Mouse (Mus musculus) layer of hippocampus, adult 9-11 months (tissue): ENCODE measurements at regions not wholly inside any gene's neighbourhood (a gene's known extent, or its start where the extent isn't known, plus 50 kb on each side); places are given as distances from the start of the nearest gene placed in this dataset.
"Not testable (repeated sequence)": the region's sequence is repeated elsewhere in the genome, so short reads cannot be mapped to it uniquely, and the experiment has no call there.

ENCODE experiments used
- DNase-seq: peaks from one replicate; pipeline ENCODE4 v3.0.0; 2022

DNA sequence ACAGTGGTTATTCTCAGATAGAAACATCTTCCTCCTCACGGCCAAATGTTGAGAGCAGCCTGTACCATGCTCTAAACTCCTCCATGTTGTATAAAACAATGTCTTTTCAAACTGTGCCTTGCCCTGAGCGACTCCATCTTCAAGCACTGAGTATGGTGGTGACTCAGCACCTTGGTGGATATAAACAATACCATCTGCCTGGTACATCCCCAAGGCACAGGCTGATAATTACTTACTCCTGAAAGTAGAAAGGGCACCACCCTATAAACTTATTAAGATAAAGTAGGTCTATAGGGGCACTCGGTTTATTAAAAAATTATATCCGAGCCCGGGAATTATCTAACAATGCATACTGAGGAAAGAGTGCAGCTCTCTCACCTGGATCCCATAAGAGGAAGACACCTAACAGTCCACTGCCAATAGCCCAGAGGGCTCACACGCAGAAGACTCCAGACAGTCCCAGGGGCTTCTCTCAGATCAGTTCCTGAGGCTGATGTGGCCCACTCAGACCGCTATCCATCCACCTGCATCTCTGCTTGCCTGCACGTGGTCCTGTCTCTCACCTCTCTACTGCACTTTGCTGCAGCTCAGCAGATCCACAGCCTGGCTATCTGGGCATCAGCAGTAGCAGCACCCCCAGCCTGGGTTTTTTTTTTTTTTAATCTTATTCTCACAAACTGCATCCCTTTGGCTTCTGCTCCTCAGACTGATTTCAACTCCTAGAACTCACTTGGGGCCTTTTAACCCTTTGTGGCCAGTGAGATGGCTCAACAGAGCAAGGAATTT is 109.7 kb upstream of the Dlg1 start:
- no peak for DNase-seq

DNA sequence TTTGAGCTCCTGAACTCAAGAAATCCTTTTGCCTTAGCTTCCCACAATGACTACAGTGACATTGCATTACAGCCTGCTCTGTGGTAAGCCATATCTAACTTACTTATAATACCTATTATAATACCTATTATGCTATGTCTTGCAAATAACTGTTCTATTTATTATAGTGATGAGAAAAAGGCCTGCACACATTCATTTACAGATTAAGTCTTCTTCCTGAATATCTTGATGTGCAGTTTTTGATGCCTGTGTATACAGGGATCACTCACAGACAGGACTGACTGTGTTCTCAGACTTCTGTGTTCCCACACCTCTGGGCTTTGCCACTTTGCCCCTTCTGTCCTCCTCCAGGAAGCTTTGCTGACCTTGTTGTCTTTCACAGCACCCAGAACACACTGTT is 102.8 kb upstream of the Dlg1 start:
- no peak for DNase-seq

DNA sequence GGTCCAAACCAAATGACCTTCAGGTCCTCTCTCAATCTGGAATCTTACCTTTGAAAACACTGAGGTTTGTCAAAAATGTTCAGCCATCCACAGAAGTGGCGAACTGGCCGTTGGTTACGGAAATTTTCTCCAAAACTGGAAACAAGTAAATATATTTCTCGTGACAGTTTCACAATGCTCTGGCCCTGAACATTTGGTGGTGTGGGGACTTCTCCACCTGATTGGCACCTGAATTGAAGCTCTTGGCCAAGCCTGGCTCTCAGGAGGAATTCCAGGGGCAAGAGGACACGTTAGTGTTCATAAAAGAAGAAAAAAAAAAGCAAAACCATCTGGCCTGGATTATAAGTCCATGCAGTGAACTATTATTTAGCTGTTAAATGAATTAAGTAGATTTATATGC is 98.3 kb upstream of the Dlg1 start:
- no peak for DNase-seq

DNA sequence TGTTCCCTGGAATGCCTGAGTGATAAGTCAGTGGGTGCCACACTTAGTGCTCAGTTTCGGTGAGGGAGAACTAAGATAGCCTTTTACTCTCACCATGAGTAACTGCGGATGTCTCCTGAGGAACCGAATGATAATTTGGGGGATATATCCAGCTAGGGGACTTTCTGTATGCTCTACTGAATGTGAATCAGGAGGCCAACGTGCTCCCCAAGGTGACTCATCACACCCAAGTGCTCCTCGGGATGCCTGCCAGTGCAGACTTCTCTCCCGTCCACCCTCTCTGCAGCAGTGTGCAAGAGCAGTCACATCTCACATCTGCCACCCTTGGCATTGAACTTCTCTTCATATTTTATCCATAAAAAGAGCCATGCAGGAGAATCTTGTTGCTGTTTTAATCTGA is 94.9 kb upstream of the Dlg1 start:
- DNase-seq, result no peak

DNA sequence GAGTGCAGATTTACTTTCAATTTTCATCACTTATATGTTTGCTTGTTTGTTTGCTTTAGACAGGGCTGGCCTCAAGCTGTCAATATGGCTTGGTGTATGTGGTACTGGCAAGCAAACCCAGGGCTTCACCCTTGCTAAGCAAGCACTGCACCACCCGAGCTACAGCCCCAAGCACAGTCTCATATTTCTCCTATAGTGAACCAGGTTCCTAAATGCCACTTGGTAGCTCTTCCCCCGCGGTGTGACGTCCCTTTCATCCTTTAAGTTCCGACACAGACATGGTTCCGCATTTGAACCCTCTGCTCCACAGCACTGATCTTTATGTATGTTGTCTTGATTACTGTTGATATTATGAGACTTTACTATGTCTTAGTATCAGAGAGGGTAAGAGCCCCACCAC is 93.4 kb upstream of the Dlg1 start:
- no peak for DNase-seq

DNA sequence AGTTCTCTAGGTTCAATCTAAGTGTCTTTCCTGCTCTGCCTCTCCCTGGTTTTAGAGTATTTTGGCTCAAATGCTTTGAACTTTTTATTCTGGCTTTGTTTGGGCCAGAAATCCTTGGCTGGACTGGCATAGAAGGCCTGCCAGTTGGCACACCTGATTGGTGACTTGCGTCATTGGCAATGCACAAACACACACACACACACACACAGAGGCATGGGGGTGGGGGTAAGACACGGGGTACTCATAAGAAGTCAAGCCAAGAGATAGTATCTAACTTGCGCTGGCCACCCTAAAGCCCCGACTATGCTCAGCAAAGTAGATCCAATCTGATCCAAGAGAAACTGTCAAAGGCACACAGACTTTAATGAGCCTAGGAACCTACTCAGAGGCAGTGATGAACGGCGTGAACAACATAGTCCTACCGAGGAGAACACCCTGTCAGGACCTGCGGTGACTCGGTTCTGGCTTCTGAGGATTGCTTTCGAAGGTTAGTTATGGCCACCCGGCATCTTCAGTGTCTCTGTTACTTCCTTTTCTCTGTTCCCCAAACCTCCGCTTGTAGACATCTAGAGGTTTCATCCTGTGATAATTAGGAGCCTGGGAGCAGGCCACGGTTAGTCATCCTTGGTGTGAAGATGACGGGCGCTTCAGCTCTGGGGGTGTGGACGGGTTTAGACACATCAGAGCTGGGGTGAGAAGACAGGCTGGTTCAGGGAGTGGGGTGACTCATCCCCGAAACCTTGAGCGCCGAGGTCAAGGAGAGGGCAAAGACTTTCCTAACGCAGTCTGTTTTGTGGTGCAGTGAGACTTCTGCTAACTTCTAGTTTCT is 92.7 kb upstream of the Dlg1 start:
- no peak for DNase-seq

DNA sequence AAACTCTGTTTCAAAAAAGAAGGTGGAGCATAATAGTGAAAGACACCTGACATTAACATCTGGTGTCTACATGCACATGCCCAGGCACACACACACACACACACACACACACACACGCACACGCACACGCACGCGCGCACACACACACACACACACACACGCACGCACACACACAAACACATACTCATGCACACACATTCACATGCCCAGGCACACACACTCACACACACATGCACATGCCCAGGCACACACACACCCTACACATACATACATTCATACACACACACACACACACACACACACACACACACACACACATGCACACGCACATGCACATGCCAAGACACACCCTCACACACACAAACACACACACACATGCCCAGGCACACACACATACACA is 89.4 kb upstream of the Dlg1 start:
- DNase-seq, result not testable (repeated sequence)

DNA sequence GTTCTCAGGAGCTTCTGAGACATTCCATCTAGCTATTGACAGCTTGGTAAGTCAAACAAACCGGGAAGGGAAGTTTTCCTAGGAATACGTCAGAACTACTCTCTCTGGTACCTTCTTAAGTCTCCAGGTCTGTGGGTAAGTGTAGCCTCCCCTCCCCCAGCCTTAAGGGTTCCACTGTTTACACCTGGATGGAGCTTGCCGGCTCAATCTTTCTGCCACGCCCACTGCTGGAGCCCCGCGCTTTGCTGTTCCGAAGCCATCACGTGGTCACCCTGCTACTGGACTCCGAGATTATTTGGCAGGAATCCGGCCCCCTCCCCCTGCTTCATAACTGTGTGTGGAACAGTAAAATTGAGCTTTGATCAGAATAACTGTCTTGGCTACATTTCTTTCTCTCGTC is 87.6 kb upstream of the Dlg1 start:
- DNase-seq, result not testable (repeated sequence)

DNA sequence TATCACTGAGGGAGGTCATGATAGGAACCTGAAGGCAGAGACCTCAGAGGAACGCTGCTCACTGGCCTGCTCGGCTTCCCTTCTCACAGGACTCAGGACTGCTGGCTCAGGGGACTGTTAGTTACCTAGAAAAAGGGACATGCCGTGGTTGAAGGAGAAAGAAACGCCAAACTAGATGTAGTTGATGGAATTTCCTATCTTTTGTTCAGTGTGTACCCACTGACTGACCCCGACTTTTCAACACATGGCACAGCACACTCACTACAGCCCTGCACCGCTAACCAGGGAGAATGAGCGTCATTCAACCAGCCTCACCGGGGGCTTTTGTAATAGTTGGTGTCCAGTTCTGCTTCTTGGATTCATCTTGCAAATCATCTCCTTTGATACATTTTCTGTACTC is 86.8 kb upstream of the Dlg1 start:
- DNase-seq, result no peak

DNA sequence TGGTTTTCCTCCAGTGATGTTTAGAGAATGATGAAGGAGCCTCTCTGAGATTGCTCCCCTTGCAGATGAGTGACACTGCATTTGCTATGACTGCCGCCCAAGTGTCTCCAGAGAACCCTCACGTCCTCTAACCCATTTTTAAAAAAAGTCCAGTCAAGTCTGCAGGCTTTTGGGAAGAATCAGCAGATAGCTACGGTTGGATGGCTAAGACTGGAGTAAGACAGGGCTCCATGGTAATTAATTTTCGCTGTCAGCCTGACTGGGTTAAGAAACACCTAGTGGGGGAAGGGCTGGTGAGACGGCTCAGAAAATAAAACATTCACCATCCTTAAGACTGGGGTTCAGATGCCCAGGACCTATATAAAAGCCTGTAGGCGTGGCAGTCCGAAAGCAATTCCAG is 85.9 kb upstream of the Dlg1 start:
- no peak for DNase-seq

DNA sequence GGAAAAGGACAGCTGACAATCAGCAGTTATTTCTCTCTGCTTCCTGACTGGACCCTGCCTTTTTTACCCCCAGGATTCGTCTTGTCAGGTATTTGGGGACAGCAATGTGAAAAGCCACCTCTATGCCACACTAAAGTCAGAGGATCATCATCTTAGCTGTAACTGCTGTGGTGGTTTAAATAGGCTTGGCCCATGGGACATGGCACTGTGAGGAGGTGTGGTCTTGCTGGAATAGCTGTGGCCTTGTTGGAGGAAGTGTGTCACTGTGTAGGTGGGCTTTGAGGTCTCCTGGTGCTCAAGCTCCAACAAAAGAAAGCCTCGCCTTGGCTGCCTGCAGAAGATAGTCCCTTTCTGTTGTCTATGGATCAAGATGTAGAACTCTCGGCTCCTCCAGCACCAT is 83.9 kb upstream of the Dlg1 start:
- DNase-seq, result no peak

DNA sequence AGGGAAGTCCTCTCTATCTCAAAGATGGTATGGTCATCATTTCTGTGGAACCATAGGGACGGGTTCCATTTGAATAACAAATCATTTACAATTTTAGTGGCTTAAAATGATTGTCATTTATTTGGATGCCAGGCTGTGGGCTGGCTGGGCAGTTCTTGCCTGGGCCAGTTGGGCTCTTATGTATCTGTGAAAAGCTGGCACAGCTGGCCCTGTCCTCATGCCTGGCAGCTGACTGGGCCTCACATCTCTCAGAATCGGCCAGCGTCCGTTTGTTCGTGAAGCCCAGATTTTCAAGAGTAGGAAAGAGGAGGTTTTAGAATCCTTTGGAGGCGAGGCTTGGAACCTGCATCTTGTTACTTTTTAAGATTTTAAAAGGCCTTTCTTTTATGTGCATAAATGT is 82.5 kb upstream of the Dlg1 start:
- peak; percentile 52 for DNase-seq

DNA sequence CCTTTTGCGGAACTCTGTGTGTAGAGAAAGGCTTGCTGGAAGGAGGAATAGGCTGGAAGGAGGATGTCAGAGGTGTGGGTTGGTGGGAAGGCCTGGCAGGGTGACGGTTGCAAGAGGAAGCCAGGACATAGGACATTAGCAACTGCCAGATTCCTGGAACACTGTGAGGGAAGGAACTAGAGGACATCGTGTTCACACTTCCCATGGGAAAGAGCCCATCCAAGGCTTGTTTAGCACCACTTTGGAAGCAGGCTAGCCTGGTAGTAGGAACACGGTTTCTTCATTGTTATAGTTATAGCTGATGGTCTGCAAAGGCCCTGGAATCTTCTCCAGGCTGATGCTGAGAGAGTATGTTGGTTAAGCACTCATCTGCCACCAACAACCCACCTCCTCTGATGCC is 80.4 kb upstream of the Dlg1 start:
- no peak for DNase-seq

DNA sequence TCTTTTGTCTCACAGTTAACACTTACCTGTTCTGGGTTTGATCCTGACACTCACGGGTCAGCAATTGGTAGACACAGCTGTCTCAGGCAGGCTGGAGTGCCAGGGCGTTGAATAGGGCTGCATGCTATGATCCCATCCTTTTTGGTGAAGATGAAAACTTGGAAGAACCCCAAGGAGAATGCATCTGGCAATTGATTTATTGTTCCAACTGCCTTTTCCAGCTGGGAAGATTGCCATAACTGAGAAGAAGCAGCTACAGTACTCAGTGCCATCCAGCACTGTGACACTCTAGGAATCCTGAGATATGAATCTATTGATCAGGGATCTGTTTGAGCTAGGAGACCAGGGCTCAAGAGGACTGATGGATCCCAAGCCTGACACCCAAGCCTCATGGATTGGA is 79.6 kb upstream of the Dlg1 start:
- no peak for DNase-seq

DNA sequence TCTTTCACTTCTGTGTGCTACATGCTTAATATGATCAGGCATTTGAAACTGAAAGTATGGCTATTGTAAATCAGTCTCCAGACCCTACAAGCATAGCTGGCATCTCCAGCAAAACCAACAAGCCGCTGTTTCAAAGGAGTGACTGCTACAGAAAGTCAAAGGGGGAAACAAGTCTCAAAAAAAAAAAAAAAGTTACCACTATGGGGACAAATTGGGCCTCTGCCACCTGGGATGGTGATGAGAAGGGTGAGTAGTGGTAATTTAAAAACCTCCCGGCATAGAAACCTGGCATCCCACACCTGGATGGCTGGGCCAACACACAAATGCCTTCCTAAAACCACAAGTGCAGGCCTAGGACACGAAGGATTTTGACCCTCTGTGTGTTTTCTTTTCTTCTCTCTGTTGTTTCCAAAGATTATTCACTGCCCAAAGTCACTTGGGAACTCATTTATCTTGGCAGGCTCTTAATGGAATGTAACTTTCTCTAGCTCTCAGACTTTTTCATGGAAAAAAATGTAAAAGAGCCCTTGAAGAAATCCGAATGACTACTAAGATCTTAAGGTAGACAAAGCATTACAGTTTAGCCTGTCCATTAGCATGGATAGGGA is 78.9 kb upstream of the Dlg1 start:
- DNase-seq, result no peak

DNA sequence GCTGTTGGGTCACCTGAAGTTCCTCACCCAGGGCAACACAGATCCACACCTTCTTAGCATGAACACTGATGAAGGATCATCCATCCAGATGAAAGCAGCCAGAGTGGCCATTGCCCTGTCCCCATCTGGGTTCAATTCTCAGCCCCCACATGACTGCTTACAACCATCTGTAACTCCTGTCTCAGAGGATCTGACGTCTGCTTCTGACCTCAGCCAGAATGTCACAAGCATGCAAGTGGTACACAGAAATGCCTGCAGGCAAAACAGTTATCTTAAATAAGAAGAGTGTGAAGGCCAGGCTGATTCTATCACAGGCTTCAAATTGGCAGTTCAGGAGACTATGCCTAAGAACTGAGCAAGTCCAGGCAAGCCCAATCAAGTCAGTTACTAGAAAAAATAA is 76.2 kb upstream of the Dlg1 start:
- DNase-seq, result no peak

DNA sequence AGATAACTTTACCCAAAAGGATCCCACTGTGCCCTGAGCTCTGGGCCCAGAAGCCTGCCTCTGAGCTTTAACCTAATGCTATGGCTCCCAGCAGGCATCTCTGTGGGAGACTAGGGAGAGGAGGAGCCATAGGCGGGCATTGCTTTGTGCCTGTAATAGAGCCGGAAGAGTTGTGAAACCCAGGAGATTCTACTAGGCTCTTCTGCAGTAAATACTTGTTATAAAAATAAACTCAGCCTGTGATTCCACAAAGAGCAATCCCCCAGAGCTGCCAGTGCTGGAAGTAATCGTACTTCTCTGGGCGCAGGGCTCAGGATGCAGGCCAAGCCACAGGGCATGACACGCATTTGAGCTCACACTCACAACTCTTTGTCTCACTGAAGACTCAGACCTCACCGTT is 73.7 kb upstream of the Dlg1 start:
- DNase-seq, result no peak

DNA sequence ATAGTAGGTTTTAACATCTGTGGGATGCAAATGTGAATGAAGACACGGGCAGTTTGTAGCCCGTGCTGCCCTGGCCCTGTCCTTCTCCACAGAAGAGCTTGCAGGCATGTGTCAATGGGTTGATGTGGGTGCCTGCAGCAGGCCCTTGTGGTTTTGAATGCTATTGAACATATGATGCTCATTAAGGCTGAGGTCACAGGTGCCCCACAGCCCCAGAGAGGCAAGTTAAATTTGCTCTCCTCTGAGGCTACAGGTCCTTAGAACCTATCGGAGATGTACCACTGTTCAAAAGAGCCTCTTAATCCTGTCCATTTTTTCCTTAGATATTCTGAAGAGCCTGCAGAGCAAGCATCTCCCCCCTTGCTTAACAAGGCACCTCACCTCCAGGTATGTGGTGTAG is 71.7 kb upstream of the Dlg1 start:
- no peak for DNase-seq

DNA sequence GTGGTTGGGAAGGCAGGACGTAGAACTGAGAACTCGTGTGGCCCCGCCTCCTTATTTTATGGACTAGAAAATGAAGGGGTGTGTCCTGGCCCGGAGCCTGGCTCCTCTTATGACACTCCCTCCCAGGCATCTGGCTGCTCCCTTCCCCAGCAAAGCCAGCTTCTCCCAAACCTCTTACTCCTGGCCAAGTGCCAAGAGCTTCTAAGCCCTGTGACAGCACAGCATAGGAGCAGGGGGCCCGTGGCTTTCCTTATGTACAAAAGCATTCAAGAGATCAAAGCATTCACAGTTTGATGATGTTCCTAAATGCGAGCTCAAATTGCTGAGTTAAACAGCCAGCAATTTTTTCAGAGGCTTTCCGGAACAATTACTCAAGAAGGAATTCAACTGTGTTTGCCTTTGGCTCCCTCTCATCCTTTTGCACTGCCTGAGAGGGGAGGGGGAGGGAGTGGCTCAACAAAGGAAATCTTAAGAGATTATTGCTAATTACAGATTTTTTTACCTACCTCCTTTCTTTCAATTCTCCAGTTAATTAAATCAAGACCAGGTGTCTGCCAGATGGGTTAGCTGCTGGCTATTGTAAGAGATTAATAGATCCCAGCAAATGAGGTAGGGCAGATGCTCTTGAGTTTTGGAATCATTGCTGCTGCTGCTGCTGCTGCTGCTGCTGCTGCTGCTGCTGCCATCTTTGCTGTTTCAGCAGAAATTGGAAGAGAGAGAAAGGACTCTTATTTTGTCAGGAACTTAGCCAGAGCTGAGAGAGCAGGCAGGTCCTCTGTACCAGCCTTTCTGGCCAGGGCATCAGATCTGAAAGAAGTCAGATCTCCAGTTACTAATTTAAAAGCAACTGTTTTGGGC is 71.0 kb upstream of the Dlg1 start:
- DNase-seq, result peak; percentile 74

DNA sequence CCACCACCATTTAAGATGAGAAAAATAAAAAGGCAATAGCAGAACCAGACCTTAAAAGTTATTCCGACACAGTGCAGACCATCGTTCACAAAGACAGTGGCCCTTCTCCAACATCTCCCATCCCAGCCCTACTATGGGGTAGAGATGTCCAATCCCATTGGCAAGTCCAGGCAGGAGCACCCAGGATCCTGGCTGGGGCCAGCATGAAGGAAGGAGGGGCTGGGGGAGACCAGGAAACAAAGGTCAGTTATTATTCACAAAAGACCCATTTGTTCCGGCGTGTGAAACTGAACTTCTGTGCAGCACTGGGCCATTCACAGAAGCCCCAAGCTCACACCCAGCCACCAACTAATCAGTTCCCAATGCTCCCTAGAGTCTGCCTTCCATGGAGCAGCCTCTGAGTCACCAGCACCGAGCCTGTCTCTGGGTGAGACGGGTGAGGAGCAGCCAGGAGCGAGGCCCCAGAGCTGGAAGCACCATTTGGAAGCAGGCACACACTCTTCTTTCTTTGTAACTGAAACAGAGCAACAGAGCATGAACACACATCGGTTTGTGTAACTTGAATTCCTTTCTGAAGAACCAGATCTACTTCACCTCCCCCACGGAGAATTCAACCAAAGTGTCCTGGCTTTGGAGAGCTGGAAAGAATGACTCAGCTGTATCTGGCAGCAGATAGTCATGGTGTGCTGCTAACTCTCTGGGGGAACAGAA is 70.1 kb upstream of the Dlg1 start:
- DNase-seq, result peak; percentile 91

DNA sequence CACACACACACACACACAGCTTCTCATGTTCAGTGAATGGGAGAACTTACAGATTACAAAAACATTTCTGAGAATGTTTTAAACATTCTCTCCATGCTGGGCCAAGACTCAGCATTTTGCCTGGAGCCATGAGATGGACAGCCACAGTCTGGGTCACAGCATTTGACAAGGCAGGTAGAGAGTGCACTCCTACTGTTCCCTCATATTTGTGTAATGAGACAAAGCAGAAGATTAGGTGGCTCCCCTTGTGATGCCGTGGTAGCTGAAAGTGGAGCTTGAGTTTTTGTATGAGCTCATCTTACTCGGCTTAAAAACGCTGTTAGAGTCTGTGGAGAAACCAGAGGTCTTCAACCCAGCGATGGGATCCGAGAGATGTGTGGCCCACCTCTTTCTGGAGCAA is 65.3 kb upstream of the Dlg1 start:
- no peak for DNase-seq

DNA sequence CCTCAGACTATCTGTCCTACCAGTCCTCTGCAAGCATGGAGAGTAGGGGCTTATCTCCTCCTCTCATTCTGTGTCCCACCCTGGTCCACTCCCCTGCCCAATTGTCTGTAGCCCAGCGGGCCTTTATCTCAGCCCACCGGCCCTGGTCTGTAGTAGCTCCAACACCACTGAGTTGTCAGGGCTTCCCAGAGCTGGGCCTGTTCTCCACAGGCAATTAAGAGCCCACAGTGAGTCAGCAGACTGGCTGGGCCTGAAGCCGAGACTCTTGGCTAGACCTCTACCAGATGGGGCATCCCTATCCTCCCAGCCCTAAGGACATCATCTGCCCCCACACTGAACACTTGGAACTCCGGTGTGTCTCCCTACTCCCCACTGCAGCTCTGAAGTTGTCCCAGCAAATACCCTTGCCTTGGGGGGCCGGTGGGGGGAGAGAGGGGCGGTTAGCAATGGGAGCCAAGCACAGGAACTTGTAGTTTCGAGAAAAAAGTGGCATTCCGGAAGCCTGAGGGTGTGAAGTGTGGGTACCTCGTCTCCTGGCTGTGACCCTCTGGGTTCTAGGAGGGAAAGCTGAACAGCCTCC is 64.7 kb upstream of the Dlg1 start:
- DNase-seq, result peak; percentile 18
